Mouse (Mus musculus): Measurements from ENCODE around the gene Srgap1.

Gene Srgap1

GRCm38 (mm10) chr10:122016631-122017030 lies 30.5 kb downstream of the Srgap1 start:
- peak; percentile 62 for DNase-seq

GRCm38 (mm10) chr10:122012321-122012720 lies 34.8 kb downstream of the Srgap1 start:
- DNase-seq: peak; percentile 57

GRCm38 (mm10) chr10:122008731-122009391 lies 38.3 kb downstream of the Srgap1 start:
- DNase-seq: peak; percentile 96

DNA sequence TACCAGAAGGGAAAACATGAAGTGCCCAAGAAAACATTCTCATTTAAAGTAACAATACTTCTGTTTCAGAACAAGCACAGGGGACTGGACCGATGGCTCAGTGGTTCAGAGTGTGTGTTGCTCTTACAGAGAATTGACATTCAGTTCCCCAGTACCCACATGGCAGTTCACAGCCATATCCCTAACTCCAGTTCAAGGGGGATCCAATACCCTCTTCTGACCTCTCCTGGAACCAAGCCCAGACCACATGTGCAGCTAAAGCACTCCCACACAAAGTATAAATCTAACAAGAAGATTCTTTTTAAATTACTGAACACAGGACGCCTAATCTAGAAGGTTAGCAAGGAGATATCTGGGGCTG lies 38.8 kb downstream of the Srgap1 start:
- no peak for DNase-seq

- peak; percentile 85 for DNase-seq
Observed at GRCm38 (mm10) chr10:122006606-122007005, 40.5 kb downstream of the Srgap1 start.

GRCm38 (mm10) chr10:122006151-122006550 lies 41.0 kb downstream of the Srgap1 start:
- peak; percentile 79 for DNase-seq

- DNase-seq: peak; percentile 33
Observed at GRCm38 (mm10) chr10:122005560-122005959, 41.6 kb downstream of the Srgap1 start.

DNA sequence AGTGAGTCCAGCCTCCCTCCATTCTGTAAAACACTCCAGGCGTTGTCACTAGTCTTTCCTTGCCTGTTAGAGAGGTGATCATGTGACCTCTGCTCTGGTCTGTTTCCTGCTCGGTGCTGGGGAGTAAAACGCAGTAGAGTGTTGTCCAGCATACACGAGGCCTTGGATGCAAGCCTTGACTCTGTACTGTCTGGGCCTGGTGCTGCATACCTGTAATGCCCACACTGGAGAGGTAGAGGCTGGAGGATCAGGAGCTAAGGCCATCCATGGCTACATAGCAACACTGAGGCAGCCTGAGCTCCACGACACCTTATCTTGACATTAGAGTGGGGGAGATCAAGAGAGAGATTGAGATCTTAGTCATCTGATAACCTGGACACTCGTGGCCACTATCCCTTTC lies 44.2 kb downstream of the Srgap1 start:
- peak; percentile 83 for DNase-seq

GRCm38 (mm10) chr10:121998806-121999205 lies 48.3 kb downstream of the Srgap1 start:
- DNase-seq: no peak

- DNase-seq: no peak
Observed at GRCm38 (mm10) chr10:121996500-121996899, 50.6 kb downstream of the Srgap1 start.

DNA sequence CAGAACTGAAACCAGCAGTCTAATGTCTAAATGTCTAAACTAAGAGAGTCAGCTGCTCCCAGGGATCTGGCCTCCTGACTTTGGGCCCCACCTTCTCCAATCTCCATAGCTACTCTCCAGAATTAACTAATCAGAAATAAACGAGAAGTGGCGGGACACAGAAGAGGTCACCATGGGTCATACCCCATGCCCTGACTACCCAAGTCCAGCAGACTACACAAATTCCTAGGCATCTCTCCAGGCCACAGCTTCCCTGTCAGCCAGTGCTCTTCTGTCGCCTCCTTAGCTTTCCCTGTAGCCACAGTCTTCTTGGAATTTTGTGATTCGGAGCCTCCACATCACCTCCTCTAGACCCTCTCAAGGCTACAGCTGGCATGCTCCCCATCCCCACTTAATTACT lies 51.7 kb downstream of the Srgap1 start:
- DNase-seq: no peak

DNA sequence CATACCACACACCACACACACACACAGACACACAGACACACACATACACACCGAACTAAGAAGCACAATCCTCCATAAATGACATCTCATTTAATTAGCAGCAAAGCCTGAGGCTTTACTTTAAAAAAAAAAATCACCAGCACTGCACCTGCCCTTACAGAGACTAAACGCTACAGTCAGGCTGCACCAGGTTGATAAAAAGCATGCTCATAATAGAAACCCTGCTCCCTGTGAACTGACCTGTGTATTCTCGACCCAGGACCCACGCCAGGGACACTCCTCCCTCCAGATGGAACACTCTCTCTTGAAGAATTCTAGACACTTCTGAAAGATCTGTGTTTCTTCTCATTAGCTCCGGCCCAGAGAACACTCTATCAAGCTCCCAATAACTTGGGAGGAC lies 52.5 kb downstream of the Srgap1 start:
- no peak for DNase-seq

GRCm38 (mm10) chr10:121992609-121993008 lies 54.5 kb downstream of the Srgap1 start:
- DNase-seq: no peak

DNA sequence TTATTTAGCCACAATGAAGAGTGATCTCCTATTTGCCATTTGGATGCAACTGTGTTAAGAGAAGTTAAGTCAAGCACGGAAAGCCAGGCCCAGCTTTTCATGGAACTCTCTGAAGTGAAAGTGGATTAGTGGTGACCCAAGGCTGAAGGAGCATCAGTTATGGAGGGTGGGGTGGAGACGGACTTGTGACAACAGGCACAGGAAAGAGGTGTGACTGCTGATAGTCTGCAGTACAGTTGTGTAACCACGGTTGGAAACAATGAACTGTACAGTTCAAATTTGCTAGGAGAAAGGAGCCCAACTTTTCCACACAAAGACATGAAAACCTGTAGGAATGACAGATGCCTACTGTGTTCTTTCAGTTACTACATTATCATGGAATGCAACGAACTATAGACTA lies 60.1 kb downstream of the Srgap1 start:
- DNase-seq: no peak

DNA sequence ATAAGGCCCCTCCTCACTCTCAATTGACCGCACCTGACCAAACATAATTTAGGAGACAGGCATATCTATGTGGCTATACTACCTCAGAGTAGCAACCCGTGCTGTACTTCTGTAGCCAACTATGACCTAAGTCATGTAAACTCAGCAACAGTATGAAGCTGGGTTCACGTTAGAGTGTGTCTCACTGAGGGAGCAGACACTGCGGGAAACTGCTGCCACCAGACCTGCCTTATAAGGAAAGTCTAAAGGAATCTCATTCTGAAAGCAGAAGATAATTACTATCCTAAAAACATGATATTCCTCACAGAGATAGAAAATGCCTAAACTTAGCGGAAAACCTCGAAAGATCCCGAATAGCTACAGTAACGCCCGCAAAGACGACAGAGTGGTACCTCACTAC lies 62.2 kb downstream of the Srgap1 start:
- peak; percentile 44 for DNase-seq

- DNase-seq: peak; percentile 92
Observed at GRCm38 (mm10) chr10:121983993-121984610, 63.0 kb downstream of the Srgap1 start.

DNA sequence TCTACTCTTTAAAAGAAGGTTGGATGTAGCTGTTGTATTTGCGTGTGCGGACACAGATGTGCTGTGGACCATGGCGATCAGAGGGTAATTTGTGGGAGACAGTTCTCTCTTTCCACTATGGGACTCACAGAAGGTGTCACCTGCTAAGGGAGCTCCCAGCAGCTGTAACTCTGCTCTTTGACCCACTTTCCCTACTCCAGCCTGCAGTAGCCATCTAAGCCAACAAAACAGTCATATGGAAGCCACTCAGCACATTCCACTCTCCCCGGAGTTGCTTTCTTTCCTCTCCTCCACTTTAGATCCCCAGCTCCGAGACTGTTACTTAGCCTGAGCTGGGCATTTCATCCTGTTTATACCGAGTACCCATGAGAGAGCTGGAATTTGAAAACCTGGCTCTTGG lies 71.8 kb downstream of the Srgap1 start:
- DNase-seq: no peak

DNA sequence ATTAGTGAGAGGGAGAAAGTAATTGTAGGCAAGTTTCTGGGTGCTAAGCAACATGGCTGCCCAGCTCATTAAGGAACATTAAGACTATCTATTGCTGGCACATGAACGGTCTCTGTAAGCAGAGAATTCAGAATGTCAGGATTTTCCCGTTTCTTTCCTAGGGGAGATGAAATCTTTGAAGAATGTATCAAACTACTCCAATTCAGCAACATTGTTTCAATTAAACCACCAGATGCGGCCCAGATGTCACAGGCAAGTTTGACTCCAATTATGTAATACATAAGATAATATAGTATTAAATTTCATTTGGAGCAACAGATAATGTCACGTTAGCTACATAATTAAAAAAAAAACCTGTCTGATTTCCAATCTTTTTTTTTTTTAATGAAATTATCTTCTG lies 72.5 kb downstream of the Srgap1 start:
- DNase-seq: no peak

GRCm38 (mm10) chr10:121973281-121973680 lies 73.8 kb downstream of the Srgap1 start:
- no peak for DNase-seq

DNA sequence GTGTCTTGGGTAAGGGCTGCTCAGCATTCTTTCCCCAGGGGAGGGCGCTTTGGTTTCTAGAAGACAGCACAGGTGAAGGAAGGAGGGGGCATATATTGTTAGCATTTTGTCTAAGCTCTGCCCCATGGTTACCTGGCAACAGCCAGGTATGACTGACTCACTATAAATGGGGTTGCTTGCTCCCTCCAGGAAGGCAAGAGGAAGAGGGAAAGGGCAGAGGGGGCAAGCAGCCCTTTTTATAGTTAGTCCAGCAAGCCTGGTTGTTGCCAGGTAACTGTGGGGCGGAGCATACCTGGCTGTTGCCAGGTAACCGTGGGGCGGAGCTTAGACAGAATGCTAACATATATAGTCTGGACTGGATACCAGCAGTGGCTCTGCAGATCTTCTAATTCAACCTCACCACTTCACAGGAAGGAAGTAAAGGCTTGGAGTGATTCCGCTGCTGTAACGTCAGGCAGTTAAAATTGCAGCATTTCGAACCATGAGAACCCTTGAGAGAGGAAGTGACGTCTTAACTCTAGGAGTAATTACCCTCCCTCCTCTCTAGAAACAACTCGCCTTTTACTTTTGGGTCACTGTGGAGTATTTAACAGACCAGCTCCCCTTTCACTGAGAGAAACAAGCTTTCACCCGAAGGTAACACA lies 74.7 kb downstream of the Srgap1 start:
- DNase-seq: no peak

DNA sequence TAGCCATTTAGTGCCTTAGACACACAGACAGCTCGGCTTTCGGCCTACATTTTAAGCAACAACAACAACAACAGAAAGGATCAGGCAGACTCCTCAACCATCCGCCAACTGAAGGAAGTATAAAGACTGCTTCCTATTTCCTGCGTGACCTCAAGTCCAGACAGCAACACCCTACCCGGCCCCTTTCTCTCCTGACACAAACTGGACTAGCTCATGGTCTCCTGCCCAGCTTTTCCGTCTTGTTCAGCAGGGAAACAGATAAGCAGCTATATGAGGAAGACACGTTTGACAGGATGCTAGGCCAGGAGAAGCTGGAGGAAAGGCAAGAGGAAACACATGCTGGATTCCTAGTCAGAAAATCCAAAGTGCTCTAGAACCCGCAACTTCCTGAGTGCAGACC lies 75.5 kb downstream of the Srgap1 start:
- no peak for DNase-seq

GRCm38 (mm10) chr10:121970912-121971311 lies 76.2 kb downstream of the Srgap1 start:
- DNase-seq: no peak

DNA sequence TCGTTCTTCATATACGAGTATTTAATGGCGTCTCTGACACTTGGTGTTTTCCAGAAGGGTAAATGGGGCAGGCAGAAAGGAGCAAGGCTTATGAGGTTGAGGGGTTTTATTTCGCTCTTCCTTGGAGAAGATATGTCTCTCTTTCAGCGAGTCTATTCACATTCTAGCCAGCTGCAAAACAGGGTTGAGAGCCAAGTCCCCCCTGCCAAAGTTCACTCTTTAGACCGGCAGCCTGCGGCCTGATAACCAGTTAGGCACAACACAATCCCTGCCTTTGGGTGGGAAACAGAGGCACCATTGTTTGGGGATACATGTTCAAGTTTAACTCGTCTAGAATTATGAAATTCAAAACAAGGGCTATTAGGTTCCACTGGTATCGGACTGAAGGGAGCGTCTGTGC lies 83.0 kb downstream of the Srgap1 start:
- no peak for DNase-seq

GRCm38 (mm10) chr10:121962053-121962452 lies 85.1 kb downstream of the Srgap1 start:
- DNase-seq: no peak
